Mouse (Mus musculus) thymus, postnatal 36 days (tissue): ENCODE results near the gene Cdk5r1.

Experiments
- DNase-seq, 2 experiments: peaks; one replicate each; pipeline ENCODE4 v3.0.0; 2022; ENCODE audit warnings: mixed read lengths in 2 of 2

Cdk5r1 gene

GRCm38 (mm10) chr11:80481409-80482050, 4.7 kb downstream of the Cdk5r1 start:
- no peak for DNase-seq

- no peak for DNase-seq
Observed at GRCm38 (mm10) chr11:80482347-80482746, 5.5 kb downstream of the Cdk5r1 start.

GRCm38 (mm10) chr11:80482921-80483320, 6.1 kb downstream of the Cdk5r1 start:
- DNase-seq: no peak

GRCm38 (mm10) chr11:80483536-80484067, 6.8 kb downstream of the Cdk5r1 start:
- no peak for DNase-seq

- DNase-seq: no peak
Observed at GRCm38 (mm10) chr11:80484191-80484791, 7.5 kb downstream of the Cdk5r1 start.

DNA sequence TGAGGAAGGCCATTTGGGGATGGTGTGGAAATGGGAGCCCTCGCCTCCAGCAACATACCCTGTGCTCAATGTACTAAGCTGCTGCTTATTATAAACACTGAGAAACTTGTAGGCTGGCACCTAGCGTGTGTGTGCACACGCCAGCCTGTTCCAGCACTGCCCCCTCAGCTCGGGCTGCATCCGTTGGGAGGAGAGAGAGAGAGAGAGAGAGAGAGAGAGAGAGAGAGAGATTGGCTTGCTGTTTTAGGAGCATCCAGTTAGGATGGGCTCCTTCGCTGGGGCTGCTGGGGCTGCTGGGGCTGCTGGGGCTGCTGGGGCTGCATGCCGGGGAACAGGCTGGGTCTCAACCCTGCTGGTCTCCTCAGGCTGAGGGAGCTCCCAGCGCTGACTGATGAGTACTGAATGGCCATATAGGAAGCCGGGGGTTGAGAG, 8.3 kb downstream of the Cdk5r1 start:
- DNase-seq: no peak

DNA sequence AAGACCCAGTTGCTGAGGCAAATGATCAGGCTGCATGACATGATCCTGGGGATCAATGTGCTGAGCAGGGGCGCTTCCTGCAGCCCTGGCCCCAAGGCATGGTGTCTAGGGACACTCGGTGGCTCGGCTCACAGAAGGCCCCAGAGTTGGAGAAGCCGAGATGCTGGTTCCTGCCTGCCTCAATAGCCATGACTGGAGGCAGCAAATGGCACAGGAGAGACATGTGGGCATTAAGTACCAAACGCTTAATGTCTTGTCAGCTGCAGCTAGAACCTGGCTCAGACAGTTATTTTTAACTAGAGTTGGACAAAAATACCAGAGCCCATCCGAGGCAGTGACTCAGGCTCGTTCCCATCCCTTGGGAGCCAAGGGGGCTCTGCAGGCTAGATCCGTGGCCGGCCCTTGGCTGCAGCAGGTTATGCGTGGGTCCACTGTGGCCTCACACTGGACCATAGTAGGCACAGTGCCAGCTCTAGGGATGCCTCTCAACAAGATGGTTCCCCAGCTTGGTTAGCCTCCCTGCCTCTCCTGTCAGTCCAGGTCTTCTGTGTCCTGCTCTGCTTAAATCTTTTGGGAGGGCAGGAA, 8.9 kb downstream of the Cdk5r1 start:
- DNase-seq: no peak

GRCm38 (mm10) chr11:80487904-80488587, 11.2 kb downstream of the Cdk5r1 start:
- DNase-seq: no peak

GRCm38 (mm10) chr11:80489172-80489881, 12.5 kb downstream of the Cdk5r1 start:
- peak; percentile 50 to 66 for DNase-seq

DNA sequence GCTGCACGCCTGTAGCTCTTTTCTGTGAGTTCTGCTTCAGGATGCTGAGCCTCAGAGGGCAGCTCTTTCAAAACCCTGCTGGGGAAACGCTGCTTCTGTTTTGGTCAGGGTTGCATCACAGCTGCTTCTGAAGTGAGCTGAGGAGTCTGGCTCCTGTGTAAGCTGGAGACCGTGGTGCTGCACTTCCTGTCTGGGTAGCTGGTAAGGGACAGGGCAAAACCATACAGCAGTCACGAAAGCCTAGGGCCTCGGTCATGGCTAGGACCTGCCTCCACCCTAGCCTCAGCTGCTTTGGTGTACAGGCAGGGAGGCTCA, 13.0 kb downstream of the Cdk5r1 start:
- DNase-seq: peak; percentile 40 to 59

DNA sequence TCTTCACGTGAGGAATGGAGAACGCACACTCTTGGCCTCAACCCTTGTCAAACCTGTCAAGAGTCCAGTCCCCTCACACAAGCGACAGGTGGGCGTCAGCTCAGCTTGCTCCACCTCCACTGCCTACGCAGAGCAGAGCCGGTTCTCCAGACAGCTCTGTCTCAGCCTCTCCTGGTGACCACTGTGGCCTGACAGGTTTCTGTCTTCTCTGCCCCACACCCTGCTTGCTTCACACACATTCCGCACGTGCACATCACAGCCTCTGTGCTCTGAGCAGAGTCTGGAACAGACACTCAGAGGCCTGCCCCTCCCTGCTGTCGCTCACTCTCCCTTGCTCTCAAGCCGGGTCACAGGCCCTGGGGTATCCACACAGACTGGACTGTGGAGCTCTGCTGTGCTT, 14.0 kb downstream of the Cdk5r1 start:
- DNase-seq: no peak

DNA sequence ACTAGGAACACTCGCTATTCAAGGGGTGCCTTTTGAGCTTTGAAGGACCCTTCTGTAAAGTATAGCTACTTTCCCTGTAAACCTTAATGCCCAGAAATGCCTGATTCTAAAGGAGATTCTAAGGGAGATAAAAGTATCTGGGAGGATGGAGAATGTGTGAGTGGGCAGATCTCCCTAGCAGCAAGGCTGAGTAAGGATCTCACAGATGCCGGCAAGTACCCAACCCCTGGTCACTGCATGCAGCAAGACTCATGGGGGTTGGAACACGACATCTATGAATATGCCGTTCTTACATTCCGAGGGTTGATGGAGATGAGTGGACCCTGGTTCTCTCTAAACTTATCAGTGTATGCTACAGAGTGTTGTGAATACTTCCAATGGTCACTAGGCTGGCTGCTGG, 16.4 kb downstream of the Cdk5r1 start:
- DNase-seq: no peak

- no peak for DNase-seq
Observed at GRCm38 (mm10) chr11:80494852-80495251, 18.0 kb downstream of the Cdk5r1 start.

DNA sequence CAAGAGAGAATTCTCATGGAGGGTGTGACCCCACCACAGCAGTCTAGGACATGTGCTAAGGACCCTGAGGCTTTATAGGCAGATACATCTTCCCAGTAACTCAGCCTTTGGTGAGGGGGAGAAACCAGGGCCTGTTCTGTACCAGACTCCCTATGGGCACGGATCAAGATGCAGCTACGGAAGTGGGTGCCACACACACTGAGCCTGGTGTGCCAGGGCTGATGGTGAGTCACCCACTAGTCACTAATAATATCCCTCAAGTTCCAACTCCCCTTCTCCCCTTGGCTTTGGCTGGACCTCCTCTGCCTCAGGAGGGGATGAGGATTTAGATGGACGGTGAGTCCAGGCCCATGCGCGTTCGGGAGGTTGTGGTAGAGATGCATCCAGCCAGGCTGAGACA, 19.1 kb downstream of the Cdk5r1 start:
- no peak for DNase-seq

DNA sequence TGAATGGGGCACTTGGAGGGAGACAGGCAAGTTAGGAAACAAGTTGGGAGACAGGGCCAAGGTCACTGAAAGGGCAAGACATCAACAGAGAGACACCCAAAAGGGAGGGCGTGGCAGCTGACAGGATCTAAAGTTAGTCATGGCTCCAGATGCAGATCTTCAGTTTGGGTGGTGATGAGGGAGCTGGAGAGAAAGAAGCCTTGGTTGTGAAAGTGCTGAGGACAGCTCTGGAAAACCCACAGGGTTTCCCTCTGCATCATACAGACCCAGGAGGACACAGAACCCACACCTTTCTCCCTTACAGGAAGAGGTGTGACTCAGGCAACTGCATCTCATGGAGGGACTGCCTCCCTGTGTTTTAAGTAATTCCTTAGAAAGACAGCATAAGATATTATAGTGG, 19.8 kb downstream of the Cdk5r1 start:
- no peak for DNase-seq

GRCm38 (mm10) chr11:80497225-80497919, 20.5 kb downstream of the Cdk5r1 start:
- no peak for DNase-seq

DNA sequence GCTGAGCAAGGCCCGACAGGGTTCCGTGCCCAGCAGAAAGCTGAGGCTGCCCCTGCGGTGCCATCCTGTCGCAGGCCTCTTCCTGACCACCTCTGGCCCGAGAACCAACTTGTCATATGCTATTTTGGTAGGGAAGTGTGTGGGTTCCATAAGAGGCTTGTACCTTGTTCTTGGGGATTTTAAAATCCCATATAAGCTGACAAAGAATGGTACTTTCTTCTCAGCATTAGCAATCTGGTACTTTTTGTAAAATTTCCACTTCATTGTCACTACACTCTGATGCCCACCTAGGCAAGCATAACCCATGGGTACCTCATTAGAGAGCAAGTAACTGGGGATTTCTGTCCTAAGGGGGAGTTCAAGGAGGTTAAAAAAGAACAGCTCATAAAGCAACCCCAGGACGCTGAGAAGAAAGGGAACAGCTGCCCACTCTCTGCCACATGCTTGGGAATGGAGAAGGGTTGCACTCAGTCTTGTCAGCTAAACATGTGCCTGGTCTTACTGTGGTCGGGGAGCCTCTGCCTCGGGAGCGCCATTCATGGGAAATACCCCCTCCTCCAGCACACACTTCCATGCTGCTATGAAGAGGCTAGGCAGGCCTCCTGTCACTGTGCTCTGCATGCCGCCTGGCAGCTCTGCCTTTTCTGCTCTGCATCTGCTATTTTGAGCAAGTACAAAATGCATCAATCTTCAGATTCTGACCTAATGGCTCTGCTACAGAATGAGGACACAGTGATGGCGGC, 21.7 kb downstream of the Cdk5r1 start:
- DNase-seq: no peak

DNA sequence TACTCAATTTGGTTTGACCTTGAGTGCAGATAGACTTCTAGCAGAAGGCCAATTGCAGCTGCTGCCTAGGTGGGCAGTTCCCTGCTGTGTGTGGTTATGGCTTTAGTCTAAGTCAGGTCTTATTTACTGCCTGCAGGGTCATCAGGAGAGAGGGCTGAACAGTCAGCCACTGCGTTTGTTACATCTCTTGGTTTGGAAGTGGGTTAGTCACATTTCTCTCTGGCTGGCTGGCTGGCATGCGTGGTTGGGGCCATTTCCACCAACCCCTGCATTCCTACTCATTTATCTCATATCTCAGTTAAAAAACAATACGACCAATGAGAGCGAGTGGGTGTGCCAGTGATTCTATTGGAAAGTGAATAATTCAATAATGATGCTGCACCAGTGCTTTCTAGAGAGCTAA, 22.7 kb downstream of the Cdk5r1 start:
- no peak for DNase-seq

- no peak for DNase-seq
Observed at GRCm38 (mm10) chr11:80503281-80503680, 26.5 kb downstream of the Cdk5r1 start.

- peak; percentile 63 to 76 for DNase-seq
Observed at GRCm38 (mm10) chr11:80503726-80504452, 27.1 kb downstream of the Cdk5r1 start.
